Mouse (Mus musculus): ENCODE measurements around the gene Rasa3.

Gene Rasa3

DNA sequence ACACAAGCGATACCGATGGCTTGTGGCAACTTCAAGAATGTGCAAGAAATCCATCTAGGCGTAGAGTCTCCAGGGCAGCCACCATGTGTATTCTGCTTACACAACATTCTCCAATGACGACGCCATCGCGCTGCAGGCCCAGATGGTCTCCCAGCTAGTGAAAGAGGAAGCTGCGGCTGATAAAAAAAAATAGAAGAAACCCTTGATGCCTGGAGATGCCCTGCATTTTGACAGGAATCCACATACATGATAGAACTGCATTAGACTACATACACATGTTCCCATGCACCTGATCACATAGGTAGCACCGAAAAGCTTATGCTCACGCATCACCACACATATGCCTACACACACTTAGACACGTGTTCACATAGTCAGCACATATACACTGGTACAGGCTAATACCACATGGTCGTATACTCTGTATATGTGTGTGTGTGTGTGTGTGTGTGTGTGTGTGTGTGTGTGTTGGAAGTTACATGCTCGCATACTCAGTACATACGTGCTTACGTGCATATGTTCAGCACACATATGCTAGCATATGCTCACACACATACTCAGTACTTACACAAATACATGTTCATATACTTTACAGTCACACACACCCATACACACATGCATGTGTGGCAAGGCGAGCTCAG is 8.4 kb upstream of the Rasa3 start:
- DNase-seq (ENCODE audit: low spot score), result peak; percentile 72

DNA sequence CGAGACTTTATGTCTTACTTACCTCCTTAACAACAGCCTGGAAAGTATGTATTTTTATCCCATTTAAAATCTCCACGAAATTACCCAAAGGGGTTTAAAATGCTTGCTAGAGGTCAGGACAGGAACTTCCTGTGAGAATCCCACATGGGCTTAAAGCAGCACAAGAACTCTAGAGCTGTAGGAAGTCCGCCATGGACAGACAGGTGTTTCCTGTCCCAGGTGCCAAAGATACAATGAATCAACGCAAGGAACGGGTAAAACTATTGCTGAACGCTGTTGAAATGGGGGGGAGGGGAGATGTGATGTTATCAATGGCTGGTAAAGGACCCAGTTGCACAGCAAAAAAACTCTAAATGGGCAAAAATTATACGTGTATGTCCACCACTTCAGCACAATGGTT is 6.7 kb upstream of the Rasa3 start:
- DNase-seq (ENCODE audit: low spot score), result no peak

DNA sequence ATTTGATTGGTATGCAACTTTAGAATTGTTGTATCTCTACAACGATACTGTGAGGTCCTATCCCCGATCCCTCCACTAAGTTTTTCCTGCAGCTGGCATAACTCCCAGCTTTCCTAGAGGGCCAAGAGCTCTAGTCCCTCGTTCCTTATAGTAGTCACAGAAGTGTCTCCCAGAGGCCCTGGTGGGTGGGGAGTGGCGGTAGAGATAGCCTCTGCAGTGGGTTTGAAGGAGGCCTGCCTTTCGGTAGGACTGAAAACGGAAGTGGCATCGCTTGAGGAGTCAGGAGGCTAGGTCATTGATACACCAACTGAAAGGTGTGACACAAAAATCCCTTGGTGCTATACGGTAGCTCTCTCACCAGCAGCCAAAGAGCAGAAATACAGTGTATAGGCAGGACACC is 779 bp upstream of the Rasa3 start:
- DNase-seq (ENCODE audit: low spot score), result no peak

DNA sequence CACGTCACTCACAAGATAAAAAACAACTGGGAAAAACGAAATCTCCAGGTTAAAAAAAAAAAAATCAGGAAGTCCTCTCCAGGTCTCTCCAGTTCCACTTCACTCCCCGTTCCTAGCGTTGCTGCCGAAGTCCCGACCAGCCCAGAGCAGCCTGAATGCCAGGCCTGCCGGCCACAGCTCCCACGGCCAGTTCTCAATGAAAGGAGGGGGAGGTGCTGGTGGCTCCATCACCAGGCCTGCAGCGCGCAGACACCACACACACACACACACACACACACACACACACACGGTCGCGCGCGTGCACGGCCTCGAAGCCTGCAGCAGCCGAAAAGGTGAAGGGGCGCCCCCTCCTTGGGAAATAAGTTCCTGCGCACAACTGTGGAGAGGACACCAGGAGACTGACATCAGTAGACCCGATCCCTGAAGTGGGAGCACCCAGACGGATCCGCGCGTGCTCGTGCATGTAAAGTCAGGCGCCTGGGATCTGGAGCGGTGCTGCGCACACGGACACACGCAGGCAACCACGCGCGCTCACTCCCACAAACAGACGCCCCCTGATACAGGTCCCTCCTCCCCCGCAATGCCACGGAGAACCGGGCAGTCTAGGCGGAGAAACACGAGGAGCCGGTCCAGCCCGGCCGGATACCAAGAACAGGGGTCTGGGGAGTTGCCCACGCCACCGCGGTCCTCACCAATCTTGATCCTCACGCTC is 546 bp downstream of the Rasa3 start:
- DNase-seq (ENCODE audit: low spot score), result peak; percentile 81

DNA sequence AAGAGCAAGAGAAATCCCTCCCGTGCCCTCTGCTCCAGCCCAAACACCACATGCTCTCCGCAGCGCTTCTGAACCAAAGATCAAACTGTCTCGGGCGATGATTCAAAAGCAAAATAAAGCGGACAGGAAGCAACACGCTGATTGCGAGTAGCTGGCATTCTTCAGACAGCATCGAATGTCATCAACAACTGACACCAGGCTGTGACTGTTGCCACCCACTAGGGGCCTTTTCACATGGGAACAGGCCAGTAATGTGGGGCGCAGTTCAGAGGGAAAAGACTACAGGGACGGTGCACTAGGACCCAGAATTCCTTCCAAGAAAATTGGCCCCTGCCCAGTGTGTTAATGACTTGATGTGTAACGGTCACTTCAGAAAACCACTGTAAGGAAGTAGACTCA is 1.1 kb downstream of the Rasa3 start:
- DNase-seq (ENCODE audit: low spot score), result peak; percentile 84

DNA sequence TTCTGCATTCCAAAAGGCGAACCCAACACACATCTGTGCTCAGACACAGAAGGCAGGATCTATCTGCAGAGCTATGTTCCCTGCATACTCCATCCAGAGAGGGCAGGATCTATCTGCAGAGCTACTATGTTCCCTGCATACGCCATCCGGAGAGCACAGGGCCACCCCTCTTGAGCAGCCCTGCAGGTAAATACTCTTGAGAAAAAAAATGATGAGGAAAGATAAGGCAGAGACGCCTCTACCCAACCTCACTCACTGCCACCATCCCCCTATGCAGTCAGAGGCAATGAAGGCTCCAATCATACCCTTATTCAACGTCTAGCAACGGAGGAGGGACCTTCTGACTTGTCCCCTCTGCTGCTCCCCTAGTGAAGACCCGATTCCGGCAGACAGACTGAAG is 1.9 kb downstream of the Rasa3 start:
- DNase-seq (ENCODE audit: low spot score), result peak; percentile 34

DNA sequence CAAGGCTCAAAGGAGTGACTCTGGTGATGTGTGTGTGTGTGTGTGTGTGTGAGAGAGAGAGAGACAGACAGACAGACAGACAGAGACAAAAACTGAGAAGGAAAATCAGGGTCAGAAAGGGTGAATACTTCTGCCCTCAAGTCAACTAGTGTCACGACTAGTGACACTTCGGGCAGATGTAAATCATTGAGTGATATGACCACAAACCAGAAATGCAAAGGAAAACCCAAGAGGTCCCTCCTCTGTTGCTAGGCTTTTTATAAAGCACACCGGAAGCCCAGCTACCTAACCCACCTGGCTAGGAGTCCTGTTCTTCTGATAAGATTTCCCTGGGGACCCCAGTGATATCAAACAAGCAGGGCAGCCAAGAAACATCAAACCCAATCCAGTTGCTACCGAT is 2.3 kb downstream of the Rasa3 start:
- peak; percentile 44 for DNase-seq (ENCODE audit: low spot score)

DNA sequence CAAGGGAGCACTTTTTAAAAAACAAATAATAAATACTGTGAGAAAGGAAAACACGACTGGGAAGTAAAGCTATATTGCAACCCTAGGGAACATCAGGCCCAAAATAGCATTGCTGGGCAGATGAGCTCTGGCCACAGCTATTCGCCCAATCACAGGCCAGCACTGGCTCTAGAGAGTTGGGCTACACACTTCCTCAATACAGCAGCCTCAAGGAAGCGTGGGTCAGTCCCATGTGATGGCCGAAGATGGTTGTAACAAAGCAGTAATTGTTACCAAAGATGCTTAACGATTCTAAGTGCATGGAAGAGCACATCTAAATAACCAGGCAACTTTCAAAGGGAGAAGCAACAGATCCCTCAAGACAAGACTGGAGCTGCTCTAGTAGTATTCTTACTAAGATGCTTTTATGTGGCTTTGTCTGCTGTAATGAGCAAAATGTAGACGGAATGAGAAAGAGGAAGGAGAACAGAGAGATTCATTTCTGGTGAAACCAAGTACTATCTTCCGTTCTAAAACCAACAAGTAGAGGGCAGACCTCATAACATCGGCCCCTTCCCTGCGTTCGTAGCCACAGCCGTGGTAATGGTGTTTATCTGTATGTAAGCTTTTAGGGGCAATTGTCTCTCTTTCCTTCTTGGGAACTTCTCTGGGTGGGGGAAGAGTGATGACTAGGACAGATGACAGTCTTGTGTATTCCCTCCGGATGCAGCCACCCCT is 3.0 kb downstream of the Rasa3 start:
- peak; percentile 70 for DNase-seq (ENCODE audit: low spot score)

DNA sequence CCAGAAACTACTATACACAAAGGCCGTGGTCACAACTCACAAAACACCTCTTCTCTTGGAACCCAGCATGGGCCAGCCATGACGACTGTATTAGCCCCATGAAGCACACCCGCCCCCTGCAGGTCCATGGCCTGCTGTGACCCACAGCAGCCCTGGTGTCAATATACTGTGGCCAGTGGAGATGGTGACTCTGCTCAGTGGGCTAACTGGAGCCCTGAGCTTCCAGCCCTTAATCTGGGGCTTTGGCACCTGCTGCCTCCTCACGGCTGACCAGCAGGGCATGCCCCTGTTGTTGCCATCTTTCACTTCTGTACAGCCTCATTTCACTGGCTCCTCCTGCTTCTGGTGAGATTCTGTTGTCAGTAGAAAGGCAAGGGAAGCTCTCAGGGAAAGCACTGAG is 4.2 kb downstream of the Rasa3 start:
- DNase-seq (ENCODE audit: low spot score), result no peak

DNA sequence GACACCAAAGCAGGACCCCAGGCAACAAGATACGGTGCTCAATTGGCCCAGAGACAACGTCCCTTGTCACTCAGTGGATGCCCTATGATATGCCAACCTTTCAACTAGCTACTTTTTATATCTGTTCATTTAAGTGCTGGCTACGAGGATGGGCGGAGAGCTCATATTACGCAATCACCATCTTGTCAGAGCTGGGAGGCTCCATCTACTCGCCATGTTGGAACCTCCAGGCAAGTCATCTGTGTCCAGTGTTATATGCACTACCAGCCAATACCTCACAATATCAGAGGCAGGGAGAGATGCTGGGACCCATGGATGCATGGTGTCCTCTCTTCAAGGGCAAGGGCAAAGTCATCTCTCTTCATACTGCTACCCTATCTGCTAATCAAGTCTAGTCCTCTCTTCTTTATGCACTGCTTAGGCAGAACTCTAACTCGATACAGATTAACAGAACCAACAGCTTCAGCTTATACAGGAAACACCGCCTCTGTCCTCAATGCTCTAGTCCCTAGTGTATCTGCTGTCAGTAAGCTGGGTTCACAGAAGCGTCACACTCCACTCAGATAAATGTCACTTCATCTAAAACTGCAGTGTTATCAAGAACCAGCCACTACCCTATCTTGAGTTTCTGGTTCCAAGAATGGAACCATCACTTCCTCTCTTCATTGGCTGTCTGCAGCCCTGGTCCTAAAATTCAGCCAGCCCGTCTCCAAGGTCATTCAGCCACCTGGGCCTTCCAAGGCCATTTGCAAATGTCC is 6.0 kb downstream of the Rasa3 start:
- no peak for DNase-seq (ENCODE audit: low spot score)

DNA sequence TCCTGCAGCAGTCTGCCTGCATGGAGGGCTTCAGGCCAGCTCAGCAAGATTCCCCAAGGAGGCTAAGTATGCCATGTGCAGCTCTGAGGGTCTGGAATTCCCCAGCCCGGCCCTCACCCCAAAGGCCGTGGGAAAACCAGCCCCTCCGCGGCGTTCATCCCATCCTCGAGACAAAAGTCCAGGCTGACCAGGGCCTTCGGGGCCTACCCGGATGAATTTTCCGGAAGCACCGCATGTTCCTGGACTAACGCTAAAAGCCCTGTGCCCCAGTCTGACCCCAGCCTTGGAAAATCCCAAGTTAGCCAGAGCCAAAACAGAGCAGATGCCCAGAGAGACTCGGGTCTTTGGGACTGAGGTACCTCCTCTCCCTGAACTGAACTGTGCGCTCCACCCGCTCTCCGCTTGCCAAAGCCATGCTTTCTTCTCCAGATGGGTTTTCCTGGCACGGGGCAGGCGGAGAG is 7.4 kb downstream of the Rasa3 start:
- no peak for DNase-seq (ENCODE audit: low spot score)

DNA sequence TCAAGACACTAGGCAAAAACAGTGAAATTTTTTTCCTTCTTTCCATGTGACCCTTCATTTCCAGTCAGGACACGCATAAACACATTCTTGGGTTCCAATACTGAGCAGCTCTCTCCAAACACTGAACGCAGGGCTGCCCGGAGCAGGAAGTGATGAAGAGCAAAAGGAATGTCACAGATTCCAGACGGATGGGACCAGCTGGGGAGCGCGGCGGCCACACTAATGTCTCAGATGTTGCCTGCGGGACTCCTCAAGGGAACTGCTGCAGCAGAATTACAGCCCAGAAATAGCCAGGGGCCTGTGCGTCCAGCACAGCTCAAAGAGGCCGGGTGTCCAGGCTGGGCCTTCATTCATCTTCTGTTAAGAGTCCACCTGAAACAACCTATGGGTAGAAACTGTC is 9.0 kb downstream of the Rasa3 start:
- no peak for DNase-seq (ENCODE audit: low spot score)

DNA sequence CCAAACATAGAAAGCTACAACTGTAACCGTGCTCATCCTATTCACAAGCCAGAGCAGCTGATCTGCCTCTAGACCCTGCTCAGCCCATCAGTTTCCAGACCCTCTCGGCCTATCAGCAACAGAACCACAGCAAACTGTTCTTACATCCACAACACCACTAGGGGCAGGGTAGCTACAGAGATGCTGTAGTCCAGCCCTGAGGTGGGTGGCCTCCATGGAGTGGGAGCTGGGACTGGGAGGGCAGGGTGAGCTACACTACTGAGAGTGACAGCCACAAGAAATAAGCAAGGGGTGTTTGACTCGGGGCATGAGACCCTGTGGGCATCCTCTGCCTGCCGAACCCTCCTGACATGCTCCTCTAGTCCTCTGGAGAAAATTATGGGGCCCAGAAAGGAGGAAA is 9.5 kb downstream of the Rasa3 start:
- peak; percentile 31 for DNase-seq (ENCODE audit: low spot score)

DNA sequence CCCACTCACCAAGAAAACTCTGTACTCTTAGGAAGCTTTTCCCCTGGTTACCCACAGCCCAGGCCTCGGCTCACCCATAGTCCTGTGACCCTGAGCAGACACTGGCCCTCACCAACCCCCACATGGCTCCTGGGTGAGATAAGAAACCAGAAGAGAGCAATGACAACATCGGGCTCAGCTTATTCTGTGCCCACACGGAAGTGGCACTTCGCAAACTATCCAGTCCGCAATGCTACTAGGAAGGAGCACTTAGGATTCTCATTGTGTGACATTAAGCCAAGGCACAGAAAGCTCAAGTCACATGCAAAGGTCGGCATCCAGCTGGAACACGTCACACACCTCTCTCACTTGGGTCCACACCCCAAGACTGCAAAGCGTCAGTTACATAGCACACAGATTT is 11.5 kb downstream of the Rasa3 start:
- DNase-seq (ENCODE audit: low spot score), result no peak

DNA sequence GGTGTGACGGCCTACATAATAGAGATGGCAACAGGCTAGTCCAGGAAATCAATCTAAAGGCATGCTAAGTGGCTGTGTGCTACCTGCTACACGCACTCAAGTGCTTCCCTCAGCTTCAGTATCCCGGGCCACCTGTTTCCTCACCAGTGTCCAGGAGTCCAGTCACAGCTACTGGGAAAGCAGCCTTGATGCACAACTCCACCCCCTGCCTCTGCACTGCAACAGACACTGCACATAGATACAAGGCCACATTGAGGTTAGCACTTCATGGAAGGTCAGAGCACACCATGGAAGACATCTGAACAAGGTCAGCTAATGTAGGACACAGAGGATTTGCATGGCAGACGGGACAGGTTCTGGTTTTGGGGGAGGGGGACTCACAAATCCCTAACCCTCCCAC is 11.9 kb downstream of the Rasa3 start:
- no peak for DNase-seq (ENCODE audit: low spot score)

DNA sequence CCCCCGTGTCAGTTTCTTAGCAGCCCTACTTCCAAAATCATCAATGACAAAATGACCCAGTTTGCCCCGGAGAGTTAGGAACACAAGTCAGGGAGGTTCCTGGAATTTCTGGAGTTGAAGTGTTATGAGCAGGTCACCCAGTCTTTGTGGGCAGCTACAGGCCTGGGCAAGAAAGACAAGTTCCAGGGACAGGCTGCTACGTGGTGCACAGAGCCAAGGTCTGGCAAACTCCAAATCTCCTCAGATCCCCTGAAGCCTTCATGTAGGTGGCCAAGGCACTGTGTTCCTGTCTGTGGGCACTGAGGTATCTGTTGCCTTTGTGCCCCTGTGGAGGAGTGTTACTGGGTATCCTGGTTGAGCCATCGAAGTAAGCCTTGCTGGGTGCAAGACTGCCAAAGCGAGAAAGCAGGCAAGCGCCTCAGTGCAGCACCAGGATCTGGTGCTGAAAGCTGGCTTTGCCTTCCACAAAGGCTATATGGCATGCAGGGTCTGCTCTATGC is 12.6 kb downstream of the Rasa3 start:
- no peak for DNase-seq (ENCODE audit: low spot score)

DNA sequence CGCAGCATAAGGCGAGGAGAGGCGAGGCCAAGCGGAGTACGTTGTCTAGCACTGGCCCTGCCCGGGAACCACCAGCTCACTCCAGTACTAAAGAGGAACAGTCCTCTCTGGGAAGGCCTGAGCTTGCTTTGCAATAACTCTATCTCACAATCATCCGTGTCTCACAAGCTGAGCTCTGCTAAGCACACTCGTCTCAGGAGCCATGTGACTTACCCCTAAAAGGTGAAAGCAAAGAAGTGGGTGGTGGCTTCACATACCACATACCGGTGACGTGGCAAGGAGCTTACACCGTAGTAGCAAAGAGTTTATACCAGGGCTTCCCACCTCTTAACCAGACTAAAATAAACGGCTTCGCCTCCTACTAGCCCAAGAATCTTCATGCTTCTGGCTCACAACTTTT is 17.1 kb downstream of the Rasa3 start:
- DNase-seq (ENCODE audit: low spot score), result peak; percentile 79

DNA sequence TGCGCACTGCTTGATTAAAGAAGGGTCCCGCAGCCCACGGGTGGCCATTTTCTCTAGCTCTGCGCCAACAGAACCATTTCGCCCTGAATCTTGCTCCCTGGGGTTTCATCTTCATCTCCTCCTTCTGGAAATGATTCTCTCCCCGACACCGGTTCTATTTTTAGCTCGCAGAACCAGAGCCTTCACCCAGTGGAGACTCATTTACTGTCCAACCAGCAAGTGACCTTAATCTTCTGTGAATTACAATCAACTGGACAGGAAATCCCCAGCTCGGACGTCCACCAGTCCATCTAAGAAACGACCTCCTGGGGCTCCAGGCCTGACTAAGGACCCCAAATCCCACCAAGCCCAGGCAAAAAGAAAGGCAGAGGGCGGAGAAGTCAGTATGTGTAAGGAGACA is 19.9 kb downstream of the Rasa3 start:
- DNase-seq (ENCODE audit: low spot score), result no peak

DNA sequence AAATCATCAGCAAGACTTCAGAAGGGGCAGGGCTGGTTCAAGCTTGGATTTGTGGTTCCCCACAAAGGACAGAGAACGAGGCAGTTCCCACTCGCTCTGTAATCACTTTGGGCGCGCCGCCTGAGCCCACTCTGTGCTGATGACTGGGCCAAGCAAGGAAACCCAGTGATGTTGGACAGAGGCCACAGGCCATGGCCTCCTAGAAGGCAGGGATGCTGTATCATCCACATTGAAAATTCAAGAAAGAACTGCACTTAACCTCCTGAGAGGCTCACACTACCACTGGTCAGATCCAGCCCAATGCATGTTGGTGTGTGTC is 22.4 kb downstream of the Rasa3 start:
- DNase-seq (ENCODE audit: low spot score), result no peak

DNA sequence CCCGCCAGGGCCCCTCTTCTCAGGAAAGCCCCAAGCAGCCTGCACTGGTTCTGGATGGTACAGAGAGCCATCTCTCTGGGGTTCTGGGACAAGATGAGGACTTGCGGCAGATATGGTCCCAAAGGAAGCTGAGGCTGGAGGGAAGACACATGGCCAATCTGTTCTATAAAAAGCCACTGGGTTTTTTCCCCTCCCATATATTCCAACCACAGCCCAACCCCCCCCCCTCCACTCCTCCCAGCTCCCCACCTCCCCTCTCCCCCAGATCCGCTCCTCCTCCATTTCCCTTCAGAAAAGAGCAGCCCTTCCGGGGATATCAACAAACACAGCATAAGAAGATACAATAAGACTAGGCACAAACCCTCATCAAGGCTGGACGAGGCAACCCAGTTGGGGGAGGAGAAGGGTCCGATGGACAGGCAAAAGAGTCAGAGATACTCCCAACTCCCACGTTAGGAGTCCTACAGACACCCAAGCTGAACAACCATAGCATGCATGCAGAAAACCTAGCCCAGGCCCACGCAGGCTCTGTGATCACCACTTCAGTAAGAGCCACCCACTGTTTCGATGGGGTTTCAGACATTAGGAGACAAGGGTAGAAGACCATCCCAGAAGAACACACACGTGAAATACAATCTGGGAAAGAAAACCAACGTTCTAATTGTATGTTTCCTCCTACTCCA is 22.9 kb downstream of the Rasa3 start:
- no peak for DNase-seq (ENCODE audit: low spot score)

DNA sequence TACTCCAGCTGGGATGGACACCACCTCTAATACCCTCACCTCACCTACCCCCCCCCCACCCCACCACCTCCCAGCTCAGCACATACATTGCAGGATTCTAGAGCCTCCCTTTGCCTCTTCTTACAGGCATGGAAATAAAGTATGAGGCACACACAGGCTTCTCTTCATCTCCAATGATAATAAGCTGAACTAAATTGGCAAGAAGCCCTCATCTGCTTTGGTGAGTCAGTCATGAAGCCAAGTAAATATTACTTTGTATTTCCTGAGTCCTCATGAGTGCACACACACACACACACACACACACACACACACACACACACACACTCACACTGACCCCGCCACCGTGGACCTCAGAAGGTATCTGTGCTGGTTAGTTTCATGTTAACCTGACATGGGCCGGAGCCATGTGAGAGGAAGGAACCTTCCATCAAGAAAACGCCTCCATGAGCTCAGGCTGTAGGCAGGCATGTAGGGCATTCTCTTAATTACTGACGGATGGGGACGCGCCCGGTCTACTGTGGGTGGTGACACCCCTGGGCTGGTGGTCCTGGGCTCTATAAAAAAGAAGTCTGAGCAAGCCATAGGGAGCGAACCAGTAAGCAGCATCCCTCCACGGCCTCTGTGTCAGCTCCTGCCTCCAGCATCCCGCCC is 26.7 kb downstream of the Rasa3 start:
- DNase-seq (ENCODE audit: low spot score), result no peak

DNA sequence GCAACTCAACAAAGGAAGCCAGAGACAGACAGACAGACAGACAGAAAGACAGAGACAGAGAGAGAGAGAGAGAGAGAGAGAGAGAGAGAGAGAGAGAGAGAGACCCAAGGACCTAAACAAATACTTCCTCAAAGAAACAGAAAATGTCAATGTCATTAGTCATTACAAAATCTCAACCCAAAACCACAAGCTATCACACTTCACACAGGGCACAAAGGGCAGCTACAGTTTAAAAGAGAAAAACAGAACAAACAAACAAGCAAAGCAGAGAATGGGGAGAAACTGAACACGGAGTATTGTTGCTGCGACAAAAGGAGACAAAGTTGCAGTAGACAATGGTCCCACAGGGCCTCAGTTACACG is 28.3 kb downstream of the Rasa3 start:
- DNase-seq (ENCODE audit: low spot score), result peak; percentile 28

Data from T-cell, adult 2 months (primary cell).